Mouse (Mus musculus) spleen, postnatal 4 days (tissue): ENCODE results near the gene Igsf3.
A peak's percentile ranks its signal among the peaks of the same experiment; 100 is the strongest.

ENCODE experiments used
- DNase-seq, 2 experiments: peaks; one replicate each; pipeline ENCODE4 v3.0.0; 2022; ENCODE audit warnings: low spot score in 2 of 2

Igsf3 gene

DNA sequence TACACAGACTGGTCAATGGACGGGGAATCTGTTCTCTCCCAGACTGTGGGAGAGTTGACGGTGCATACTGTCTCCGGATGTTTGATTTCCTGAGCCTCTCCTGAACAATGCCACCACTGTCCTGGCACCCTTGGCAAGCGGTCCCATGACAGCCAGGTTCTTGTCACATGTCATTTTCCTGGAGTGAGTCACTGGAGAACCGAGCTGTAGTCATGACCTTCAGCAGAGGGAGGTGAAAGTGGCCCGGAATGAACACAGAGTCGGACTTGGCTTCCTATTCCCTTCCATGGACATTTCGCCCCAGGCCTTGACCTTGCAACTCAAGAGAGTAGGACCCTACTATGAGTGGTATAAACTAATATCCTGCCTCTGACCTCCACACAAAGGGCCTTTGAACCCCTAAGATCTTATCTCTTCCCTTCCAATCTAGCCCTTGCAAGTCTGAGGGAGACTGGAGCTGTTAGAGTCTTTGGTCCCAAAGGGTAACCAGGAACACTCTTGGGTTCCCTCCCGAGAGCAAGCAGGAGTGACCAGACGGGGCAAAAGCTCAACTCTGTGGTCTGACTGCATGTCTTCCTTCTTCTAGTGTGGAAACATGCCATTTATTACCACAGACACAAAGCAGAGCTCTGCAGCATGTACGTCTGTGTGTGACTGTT lies 123.6 kb downstream of the Igsf3 start:
- DNase-seq, result no peak

- no peak for DNase-seq
Measured at GRCm38 (mm10) chr3:101501611-101502010, 124.7 kb downstream of the Igsf3 start.

GRCm38 (mm10) chr3:101502086-101502760 lies 125.3 kb downstream of the Igsf3 start:
- DNase-seq, result no peak

GRCm38 (mm10) chr3:101506179-101506578 lies 129.3 kb downstream of the Igsf3 start:
- DNase-seq, result peak; percentile 52 to 74

DNA sequence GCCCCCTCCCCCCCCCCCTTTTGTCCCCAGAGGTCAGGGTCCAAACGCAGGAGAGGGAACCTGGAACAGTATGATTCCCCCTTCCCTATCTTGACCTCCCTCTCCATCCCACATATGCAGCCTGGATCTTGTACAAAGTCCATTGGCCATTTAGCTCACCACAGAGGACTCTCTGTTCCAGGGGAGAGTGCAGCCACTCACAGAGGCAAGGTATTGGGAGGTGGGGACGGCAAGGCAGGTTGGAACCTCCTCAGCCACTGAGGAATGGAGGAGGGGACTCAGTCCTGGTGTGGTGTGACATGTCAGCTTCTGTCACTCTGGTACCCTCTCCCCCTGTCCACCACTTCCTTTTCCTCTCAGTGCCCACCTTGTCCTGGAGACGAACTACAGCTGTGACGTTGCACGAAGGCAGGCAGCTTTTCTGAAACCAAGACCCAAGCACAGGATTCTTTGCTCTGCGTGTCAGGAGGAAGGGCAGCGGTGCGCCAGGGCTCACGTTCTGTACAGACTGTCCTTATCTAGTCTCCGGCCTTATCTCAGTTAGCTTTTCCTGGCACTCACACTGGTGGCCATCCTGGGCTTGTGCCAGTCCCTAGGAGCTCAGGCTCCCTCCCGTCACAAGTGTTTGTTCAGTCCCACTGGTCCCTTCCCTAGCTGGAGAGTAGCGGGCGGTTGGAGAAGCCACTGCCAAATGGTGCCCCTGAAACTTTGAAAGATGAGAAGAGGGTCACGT lies 130.3 kb downstream of the Igsf3 start:
- no peak for DNase-seq

DNA sequence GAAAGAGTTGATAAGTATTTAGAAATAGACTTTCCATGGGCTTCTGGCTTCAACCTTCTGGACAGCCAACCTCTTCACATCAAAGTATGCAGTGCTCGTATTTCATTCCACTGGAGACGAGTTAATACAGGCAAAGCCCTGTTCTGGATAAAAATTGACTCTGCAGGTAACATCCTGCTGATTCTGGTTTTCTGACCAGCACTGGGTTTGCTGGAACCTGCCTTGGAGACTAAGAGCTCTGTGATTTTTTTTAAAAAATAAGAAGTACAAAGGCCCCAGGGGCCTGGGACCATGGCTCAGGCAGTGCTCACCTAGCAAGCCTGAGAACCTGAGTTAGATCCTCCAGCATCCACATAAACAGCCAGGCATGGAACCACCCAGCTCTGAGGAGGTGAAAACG lies 130.9 kb downstream of the Igsf3 start:
- no peak for DNase-seq

DNA sequence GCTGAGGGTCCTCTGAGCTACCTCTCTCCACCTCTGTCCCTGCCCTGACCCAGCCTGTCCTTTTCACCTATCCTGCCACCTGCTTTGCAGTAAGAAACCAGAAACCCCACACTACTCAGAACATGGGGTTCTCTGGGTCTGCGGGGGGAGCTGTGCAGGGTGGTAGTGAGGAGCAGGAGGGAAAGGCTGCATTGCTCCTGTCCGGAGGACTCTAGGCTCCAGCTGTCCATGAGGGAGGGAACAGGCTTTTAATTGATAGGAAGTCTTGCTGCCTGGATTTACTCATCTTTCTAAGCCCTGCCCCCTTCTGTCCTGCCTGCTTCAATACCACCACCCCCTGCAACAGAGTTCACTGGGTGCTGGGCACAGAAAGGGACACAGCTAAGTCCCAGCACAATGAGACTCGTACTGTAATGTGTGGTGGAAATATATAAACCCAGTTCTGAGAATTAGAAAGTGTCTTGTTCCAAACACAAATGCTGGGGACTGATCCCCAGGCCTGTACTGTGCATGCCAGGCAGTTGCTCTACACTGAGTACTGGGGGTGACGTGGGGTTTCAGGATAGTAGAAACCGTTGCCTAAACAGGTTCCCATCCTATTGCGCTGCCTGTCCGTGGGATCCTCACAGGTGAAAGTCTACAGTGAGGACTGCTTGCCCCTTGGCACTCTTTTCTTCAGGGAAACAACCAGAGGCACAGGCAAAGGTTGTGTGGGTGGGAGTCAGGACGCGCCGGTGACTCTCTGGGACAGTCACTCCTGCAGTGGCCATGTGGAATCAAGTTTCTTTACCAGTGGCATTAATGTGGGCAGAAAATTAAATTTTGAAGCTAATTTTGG lies 133.0 kb downstream of the Igsf3 start:
- no peak for DNase-seq

DNA sequence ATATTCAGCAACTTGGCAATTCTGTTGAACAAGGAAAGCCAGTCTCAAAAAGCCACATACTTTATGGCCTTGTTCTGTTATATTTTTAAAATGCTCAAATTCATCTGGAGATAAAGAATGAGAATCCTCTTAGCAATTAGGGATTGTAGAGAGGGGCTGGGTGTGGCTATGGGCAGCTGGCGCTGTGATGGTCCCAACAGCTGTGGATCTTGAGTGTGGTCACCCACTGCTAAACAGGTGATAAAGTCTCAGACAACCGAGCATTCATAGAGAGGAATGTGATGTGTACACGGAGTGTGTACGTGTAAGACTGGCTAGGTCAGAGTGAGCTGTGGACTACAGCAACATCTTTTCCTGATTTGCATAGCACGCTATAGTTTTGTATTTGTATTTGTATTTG lies 133.7 kb downstream of the Igsf3 start:
- DNase-seq, result no peak
